Mouse (Mus musculus): ENCODE data around the gene Clec4n.
"Not testable (repeated sequence)": the region's sequence is repeated elsewhere in the genome, so short reads cannot be mapped to it uniquely, and the experiment has no call there.

Gene Clec4n

GRCm38 (mm10) chr6:123292751-123293400, 63.2 kb downstream of the Clec4n start:
- no peak for DNase-seq

GRCm38 (mm10) chr6:123293509-123293908, 63.9 kb downstream of the Clec4n start:
- not testable (repeated sequence) for DNase-seq
